Mouse (Mus musculus) MEL (cell line): ENCODE data around the gene Pard3.

Source experiments
- CTCF ChIP-seq, 3 experiments: IDR thresholded peaks in 2 of 3; conservative IDR thresholded peaks in 1 of 3; 2 replicates each; pipeline ENCODE4 v1.5.1; 2011 to 2012; ENCODE audit warnings: low read length in 3 of 3, low read depth in 2 of 3, mild to moderate bottlenecking in 2 of 3, improper control_type of control experiment in 1 of 3, inconsistent platforms in 1 of 3, mixed read lengths in 1 of 3, moderate library complexity in 1 of 3; ENCODE audit not compliant: control insufficient read depth in 1 of 3, insufficient read depth in 1 of 3, poor library complexity in 1 of 3, severe bottlenecking in 1 of 3
- EP300 ChIP-seq, 2 experiments: IDR thresholded peaks; 2 replicates each; pipeline ENCODE4 v1.6.1; 2011; ENCODE audit warnings: improper control_type of control experiment in 2 of 2, low read length in 2 of 2, low read depth in 1 of 2, mild to moderate bottlenecking in 1 of 2
- POLR2A ChIP-seq, 2 experiments: IDR thresholded peaks; 2 replicates each; pipeline ENCODE4 v1.6.1; 2011 to 2012; ENCODE audit warnings: low read length in 2 of 2, mild to moderate bottlenecking in 2 of 2, control low read depth in 1 of 2, improper control_type of control experiment in 1 of 2, low read depth in 1 of 2, moderate library complexity in 1 of 2; ENCODE audit not compliant: control insufficient read depth in 1 of 2, insufficient read depth in 1 of 2, poor library complexity in 1 of 2
- POLR2AphosphoS2 ChIP-seq: IDR thresholded peaks from 2 replicates; pipeline ENCODE4 v1.6.1; 2011; ENCODE audit warnings: low read length, improper control_type of control experiment
- TCF12 ChIP-seq: IDR thresholded peaks from 2 replicates; pipeline ENCODE4 v1.6.1; 2014; ENCODE audit warnings: low read depth, mild to moderate bottlenecking, inconsistent platforms, low read length, improper control_type of control experiment, moderate library complexity

GRCm38 (mm10) chr8:127162821-127163220, 99.1 kb downstream of the Pard3 start:
- TF ChIP-seq CTCF (IDR thresholded peaks at IDR 0.05 in 2 of 3, conservative IDR thresholded peaks at IDR 0.05 in 1 of 3; ENCODE audit: control insufficient read depth in 1 of 3, insufficient read depth in 1 of 3, low read depth in 2 of 3, low read length in 3 of 3, poor library complexity in 1 of 3, severe bottlenecking in 1 of 3) = no peak
- no peak for TF ChIP-seq EP300 (IDR thresholded peaks at IDR 0.05; ENCODE audit: low read depth in 1 of 2, low read length in 2 of 2)
- no peak for TF ChIP-seq POLR2A (IDR thresholded peaks at IDR 0.05; ENCODE audit: control insufficient read depth in 1 of 2, insufficient read depth in 1 of 2, low read depth in 1 of 2, low read length in 2 of 2, poor library complexity in 1 of 2)
- TF ChIP-seq TCF12 = no peak
- no peak for TF ChIP-seq POLR2AphosphoS2
